Mouse (Mus musculus) hindbrain, embryonic 13.5 days (tissue): ENCODE measurements at regions not wholly inside any gene's neighbourhood (a gene's known extent, or its start where the extent isn't known, plus 50 kb on each side); places are given as distances from the start of the nearest gene placed in this dataset.

Source experiments
- ATAC-seq: fragments of 200-750 bp; cut with Nextera tagmentation; 2 replicates; pipeline ENCODE4 v1.8.0; 2017; ENCODE audit warnings: moderate TSS enrichment; ENCODE audit not compliant: low FRiP score
- H3K27ac ChIP-seq: fragments of 300-500 bp; sonication (generic); 2 replicates; pipeline ENCODE4 v1.5.1; 2015; ENCODE audit warnings: inconsistent platforms, mild to moderate bottlenecking, moderate library complexity
- H3K27me3 ChIP-seq: fragments of 300-500 bp; sonication (generic); 2 replicates; pipeline ENCODE4 v1.6.1; 2015; ENCODE audit warnings: mild to moderate bottlenecking, inconsistent platforms
- H3K36me3 ChIP-seq: fragments of 300-500 bp; sonication (generic); 2 replicates; pipeline ENCODE4 v1.6.1; 2015; ENCODE audit warnings: mild to moderate bottlenecking, inconsistent platforms
- H3K4me1 ChIP-seq: fragments of 300-500 bp; sonication (generic); replicated peaks from 2 replicates; pipeline ENCODE4 v1.6.1; 2015; ENCODE audit warnings: inconsistent platforms
- H3K4me2 ChIP-seq: fragments of 300-500 bp; sonication (generic); 2 replicates; pipeline ENCODE4 v1.6.1; 2015; ENCODE audit warnings: inconsistent platforms, mild to moderate bottlenecking, moderate library complexity
- H3K4me3 ChIP-seq: fragments of 300-500 bp; sonication (generic); 2 replicates; pipeline ENCODE4 v1.5.1; 2015; ENCODE audit warnings: mild to moderate bottlenecking, inconsistent platforms
- H3K9ac ChIP-seq: fragments of 300-500 bp; sonication (generic); 2 replicates; pipeline ENCODE4 v1.6.1; 2015; ENCODE audit warnings: mild to moderate bottlenecking, inconsistent platforms
- H3K9me3 ChIP-seq: fragments of 300-500 bp; sonication (generic); 2 replicates; pipeline ENCODE4 v1.6.1; 2016; ENCODE audit warnings: inconsistent platforms
- WGBS: fragments of 180-500 bp; shearing (Covaris S2); methylation state at CpG from one replicate; pipeline ENCODE4 v1.1.7; 2015; 5-methylcytosine and 5-hydroxymethylcytosine counted together

DNA sequence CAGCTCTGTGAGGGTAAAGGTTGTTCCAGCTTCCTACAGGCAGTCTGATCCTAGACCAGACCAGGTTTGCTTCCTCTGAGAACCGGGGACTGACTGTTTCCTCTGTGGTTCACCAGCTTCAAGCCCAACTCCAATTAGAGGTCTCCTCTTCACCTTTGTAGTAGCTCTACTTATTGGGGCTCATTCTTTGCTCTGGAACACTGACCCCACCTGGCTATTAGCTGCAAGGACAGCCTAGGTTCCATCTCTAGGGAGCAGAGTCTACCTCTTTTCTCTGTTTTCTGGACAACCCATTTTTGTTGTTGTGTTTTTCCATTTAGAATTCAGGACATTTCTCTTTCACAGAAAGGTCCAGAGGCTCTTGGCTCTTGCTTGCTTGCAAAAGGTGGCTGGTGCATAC, 129.3 kb upstream of the Podxl start:
- Histone ChIP-seq H3K4me1 (no peaks in the 10 kb centered on the region), H3K4me3 (no peak overlapping the region), H3K4me2 (no peak overlapping the region), H3K9ac (no peak overlapping the region), H3K27ac (no peak overlapping the region), H3K27me3 (no peaks in the 10 kb centered on the region), H3K36me3 (no peaks in the 10 kb centered on the region), H3K9me3 (no peaks in the 10 kb centered on the region)
- no peak for ATAC-seq
- WGBS = 76% methylated on average over 1 of the region's 1 CpGs

DNA sequence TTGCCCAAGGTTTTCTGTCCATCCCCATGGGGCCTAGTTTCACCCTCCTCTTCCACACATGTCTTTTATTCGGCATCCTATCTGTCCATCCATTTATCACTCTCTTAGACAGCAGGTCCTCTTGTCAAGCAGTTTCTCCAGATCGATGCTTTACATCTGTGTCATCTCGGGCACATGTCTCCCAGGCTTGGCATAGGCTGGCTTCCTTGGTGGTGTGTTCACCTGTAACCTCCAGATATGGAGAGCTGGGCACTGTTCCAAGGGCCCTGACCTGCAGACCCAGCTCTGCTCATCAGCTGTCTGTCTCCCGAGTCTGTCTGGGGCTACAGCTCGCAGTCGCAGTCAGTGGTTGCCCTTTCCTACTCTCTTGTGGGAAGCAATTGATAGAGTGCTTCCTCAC, 128.2 kb upstream of the Podxl start:
- Histone ChIP-seq H3K9me3 (no peaks in the 10 kb centered on the region), H3K36me3 (no peaks in the 10 kb centered on the region), H3K4me2 (no peak overlapping the region), H3K4me3 (no peak overlapping the region), H3K4me1 (no peaks in the 10 kb centered on the region), H3K27me3 (no peaks in the 10 kb centered on the region), H3K9ac (no peak overlapping the region), H3K27ac (no peak overlapping the region)
- no peak for ATAC-seq
- 82% methylated on average over 6 of the region's 6 CpGs for WGBS

DNA sequence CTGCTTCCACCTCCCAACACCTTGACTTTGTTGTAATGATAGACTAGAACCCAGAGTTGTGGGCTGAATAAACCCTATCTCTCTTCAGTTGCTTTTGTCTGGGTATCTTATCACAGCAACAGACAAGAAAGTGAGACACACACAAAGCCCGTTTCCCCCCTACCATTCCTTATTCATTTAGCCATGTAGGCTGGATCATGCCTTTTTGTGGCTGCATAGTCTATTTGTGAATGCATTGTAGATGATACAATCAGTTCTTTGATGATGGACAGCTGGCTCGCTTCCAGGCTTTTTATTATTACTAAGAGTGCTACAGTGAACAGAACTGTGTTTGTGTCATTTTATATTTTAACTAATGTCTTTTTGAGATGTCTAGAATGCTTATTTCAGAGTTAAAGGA, 116.3 kb upstream of the Podxl start:
- no peak overlapping the region for H3K4me3 ChIP-seq
- H3K27me3 ChIP-seq = no peaks in the 10 kb centered on the region
- no peak overlapping the region for H3K4me2 ChIP-seq
- no peaks in the 10 kb centered on the region for H3K9me3 ChIP-seq
- H3K36me3 ChIP-seq = no peaks in the 10 kb centered on the region
- ATAC-seq = no peak
- H3K27ac ChIP-seq = no peak overlapping the region
- no peak overlapping the region for H3K9ac ChIP-seq
- WGBS = 44% methylated on average over 2 of the region's 2 CpGs
- H3K4me1 ChIP-seq = peaks cover 3% of the 10 kb centered on the region; the same call in 1 of the 2 replicates

DNA sequence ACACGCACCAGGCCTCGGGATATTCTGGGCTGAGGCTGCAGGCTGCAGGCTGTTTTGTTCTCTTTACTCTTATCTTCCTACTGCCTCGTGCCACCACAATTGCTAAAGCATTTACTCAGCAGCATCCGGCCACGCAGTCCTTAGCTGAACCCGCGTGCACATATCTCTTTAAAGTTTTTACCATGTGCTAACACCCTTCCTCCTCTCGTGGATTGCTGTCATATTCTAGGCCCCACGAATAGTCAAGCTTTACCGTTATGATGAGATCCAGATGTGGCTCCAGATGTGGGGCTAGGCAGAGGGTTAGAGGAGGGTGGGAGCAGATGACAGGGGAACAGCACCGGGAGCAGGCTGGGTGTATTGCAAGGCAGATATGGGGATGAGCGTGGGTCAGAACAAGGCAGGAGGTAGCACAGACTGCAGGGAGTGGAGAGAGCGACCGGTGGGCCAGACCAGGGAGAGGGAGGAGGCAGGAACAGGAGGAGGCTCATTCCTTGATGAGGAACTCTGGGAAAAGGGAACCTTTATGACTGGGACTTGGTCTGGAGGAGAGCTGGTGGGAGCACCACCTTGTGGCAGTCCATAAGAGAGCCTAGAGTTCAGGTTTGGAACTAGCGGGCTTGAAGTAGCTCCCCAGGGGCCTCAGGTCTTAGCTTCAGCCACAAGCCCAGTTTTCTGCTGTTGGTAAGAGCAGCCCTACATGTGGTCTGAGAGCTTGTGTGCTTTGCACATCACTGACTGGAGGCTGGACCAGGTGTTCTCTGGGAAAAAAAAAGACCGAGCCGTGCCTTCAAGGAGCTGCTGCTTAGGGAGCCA, 102.1 kb upstream of the Podxl start:
- H3K9me3 ChIP-seq = no peaks in the 10 kb centered on the region
- no peak overlapping the region for H3K4me3 ChIP-seq
- WGBS = 77% methylated on average over 17 of the region's 17 CpGs
- no peak overlapping the region for H3K9ac ChIP-seq
- no peak for ATAC-seq
- H3K27ac ChIP-seq = no peak overlapping the region
- H3K4me2 ChIP-seq = no peak overlapping the region
- H3K4me1 ChIP-seq = peaks cover 9% of the 10 kb centered on the region
- H3K36me3 ChIP-seq = no peaks in the 10 kb centered on the region
- peaks cover 12% of the 10 kb centered on the region for H3K27me3 ChIP-seq

DNA sequence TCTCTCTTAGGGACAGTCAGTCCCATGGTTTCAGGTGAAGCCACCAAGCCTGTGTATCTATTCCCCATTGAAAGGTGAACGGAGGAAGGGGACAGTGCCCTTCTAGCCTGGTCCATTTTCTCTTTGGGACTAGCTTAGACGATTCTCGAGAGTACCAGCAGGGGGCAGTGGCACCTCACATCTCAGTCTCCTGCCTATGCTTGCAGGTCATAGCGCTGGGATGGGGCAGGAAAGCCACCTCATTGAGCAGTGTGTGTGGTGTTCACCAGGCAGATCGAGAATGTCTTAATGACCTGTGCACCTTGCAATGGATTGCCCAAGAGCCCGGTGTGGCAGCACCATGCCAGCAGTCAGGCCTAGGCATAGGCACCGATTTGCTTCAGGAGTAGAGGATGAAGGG, 100.7 kb upstream of the Podxl start:
- no peaks in the 10 kb centered on the region for H3K36me3 ChIP-seq
- H3K4me1 ChIP-seq = peaks cover 9% of the 10 kb centered on the region
- no peak overlapping the region for H3K4me3 ChIP-seq
- 20% methylated on average over 7 of the region's 7 CpGs for WGBS
- no peaks in the 10 kb centered on the region for H3K9me3 ChIP-seq
- peaks cover 21% of the 10 kb centered on the region for H3K27me3 ChIP-seq
- no peak overlapping the region for H3K4me2 ChIP-seq
- no peak overlapping the region for H3K27ac ChIP-seq
- peak; percentile 67 for ATAC-seq
- peak overlapping the region; percentile 20; the same call in 1 of the 2 replicates for H3K9ac ChIP-seq

DNA sequence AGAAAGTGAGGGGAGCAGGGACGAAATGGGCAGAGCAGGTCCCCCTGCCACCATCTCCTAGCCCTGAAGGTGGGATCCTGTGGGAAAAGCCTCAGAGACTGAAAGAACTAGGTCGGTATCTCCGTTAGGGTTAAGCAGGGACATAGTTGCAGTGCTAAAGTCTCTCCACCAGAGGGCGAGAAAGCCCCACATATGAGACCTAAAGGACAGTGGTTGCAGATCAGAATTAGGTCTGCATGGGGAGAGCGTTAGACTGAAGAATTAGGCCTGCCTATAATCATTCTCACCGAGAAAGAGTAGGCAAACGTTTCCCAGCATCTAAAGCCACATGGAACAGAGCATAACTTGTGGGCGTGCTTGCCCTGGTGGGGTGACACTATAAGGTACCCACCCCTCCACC, 97.0 kb upstream of the Podxl start:
- H3K9ac ChIP-seq = no peak overlapping the region
- H3K9me3 ChIP-seq = no peaks in the 10 kb centered on the region
- H3K4me1 ChIP-seq = peaks cover 9% of the 10 kb centered on the region
- peak; percentile 34 for ATAC-seq
- H3K27me3 ChIP-seq = peaks cover 21% of the 10 kb centered on the region
- no peak overlapping the region for H3K27ac ChIP-seq
- WGBS = 17% methylated on average over 8 of the region's 8 CpGs
- H3K4me2 ChIP-seq = no peak overlapping the region
- H3K4me3 ChIP-seq = no peak overlapping the region
- no peaks in the 10 kb centered on the region for H3K36me3 ChIP-seq

DNA sequence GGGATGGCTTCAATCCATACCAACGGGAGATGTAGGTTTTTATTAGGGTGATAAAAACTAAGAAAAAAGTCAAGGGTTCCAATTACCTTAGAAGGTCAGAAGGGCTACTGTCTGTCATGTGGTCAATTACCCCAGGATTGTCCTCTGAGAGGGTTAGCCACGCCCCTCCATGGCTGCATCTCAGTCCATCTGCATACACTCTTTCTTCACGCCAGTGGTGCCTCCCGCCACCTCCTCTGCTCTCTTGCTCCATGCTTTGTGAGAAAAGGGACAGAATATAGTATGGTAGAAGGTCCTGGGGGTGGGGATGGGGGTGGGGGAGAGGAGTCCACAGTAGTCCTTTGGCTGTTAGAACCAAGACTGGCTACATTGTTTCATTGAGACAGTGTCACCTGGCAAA, 96.1 kb upstream of the Podxl start:
- ATAC-seq = no peak
- Histone ChIP-seq H3K4me3 (no peak overlapping the region), H3K4me2 (no peak overlapping the region), H3K4me1 (peaks cover 9% of the 10 kb centered on the region), H3K9ac (no peak overlapping the region), H3K27ac (no peak overlapping the region), H3K36me3 (no peaks in the 10 kb centered on the region), H3K27me3 (peaks cover 17% of the 10 kb centered on the region), H3K9me3 (no peaks in the 10 kb centered on the region)
- 67% methylated on average over 4 of the region's 4 CpGs for WGBS

DNA sequence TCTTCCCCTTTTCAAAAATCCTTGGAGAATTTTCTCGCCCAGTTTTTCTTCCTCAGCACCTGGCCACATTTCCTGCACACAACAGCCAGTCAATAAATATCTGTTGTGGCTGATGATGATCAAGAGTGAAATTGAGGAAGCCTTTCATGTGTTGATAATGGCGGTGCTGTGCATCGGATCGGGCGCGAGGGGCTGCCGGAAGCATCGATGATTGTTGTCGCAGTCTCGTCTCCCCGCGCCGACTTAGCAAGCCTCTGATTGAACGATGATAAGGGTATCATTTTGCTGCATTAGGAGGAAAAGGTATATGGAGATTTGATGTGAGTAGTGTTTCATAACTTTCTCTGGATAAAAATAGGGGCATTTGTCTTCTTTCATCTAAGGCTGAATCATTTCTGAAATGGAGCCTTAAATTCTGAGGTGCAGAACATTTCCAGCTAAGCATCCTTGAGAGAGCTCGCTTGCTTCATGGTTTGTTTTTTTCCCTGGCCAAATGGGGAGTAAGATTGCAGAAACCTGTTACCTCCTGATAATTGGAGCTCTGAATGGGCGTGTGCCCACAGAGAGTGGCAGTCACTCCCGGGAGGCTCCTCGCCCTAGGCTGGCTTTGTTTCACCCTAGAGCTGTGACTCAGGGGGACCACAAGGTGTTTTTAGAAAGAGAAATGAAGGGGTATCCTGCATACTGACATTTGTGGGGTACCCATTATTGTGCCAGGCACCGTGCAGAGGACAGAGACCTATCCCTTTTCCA, 94.8 kb upstream of the Podxl start:
- ATAC-seq = no peak
- Histone ChIP-seq H3K4me3 (no peak overlapping the region), H3K9ac (no peak overlapping the region), H3K36me3 (no peaks in the 10 kb centered on the region), H3K4me1 (peaks cover 5% of the 10 kb centered on the region), H3K27me3 (peaks cover 15% of the 10 kb centered on the region), H3K4me2 (no peak overlapping the region), H3K27ac (no peak overlapping the region), H3K9me3 (no peaks in the 10 kb centered on the region)
- WGBS = 83% methylated on average over 19 of the region's 19 CpGs

DNA sequence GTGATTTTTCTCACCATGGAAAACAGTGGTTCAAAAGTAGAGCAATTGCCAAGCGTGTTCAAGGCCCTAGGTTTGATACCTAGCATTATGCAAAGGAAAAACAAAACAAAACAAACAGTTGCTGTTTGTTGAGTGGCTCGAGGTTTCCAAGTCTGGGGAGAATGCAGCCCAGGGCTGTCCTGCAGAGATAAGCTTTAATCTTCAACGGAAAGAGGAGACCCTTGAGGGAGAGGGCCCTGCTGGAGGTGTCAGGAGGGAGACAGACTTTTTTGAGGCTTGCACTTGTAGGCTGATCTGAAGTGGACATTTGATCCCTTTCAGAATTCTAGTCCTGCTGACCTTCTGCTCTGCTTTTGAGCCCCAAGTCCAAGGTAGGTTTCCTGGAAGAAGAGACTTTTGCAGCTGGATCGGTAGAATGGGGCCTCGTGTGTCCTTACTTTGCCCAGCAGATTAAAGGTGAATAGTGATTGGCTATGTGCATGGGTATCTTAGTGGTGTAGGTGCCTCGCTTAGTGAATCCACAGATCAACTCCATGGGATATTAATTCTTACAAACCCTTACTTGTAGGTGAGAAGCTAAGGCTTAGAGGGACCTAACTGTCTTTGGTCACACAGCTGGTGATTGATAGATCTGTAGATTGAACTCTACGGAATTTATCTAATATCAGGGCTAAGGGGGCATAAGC, 87.2 kb upstream of the Podxl start:
- Histone ChIP-seq H3K27ac (no peak overlapping the region), H3K27me3 (no peaks in the 10 kb centered on the region), H3K9ac (no peak overlapping the region), H3K4me1 (no peaks in the 10 kb centered on the region), H3K4me3 (no peak overlapping the region), H3K9me3 (no peaks in the 10 kb centered on the region), H3K4me2 (no peak overlapping the region), H3K36me3 (no peaks in the 10 kb centered on the region)
- ATAC-seq = no peak
- WGBS = 76% methylated on average over 7 of the region's 7 CpGs

DNA sequence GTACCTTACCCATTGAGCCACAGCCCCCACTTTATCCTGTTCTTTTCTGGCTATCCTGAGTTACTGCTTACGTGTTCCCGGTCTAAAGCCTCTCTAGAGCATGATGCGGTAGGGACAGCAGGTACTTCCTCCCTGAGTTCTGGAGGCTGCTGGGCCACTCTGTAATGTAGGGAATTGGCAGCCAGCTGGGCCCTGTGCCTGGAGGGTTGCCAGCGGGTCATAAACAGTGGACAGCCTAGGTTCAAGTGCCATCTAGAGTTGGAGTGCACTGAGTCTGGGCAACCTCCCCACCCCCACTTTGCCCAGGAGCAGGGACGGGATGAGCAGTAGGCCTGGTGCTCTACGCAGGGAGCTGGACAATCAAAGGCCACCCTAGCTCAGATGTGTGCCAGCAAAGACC, 81.5 kb upstream of the Podxl start:
- no peak overlapping the region for H3K9ac ChIP-seq
- no peak for ATAC-seq
- peaks cover 7% of the 10 kb centered on the region for H3K4me1 ChIP-seq
- no peak overlapping the region for H3K27ac ChIP-seq
- H3K36me3 ChIP-seq = no peaks in the 10 kb centered on the region
- no peaks in the 10 kb centered on the region for H3K27me3 ChIP-seq
- no peak overlapping the region for H3K4me2 ChIP-seq
- H3K9me3 ChIP-seq = no peaks in the 10 kb centered on the region
- WGBS = 89% methylated on average over 6 of the region's 6 CpGs
- no peak overlapping the region for H3K4me3 ChIP-seq

DNA sequence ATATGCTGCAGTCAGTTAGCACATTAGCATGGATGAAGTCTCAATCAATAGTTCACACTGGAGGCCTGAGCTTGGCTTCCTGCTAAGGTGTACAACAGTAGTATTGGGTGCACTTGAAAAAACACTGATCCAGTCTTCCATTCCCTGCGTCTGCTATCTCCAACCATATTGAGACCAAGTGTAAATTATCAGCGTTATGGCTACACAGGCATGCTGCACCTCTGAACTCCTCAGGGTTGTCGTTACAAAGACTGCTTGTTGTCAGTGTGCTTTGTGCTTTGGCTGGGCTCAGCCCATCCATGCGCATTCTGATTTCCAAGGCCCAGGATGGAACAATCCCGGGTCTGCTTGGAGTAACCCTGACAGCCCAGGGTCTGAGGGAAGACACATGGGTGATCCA, 80.7 kb upstream of the Podxl start:
- Histone ChIP-seq H3K27ac (no peak overlapping the region), H3K9ac (no peak overlapping the region), H3K4me3 (no peak overlapping the region), H3K4me2 (no peak overlapping the region), H3K9me3 (no peaks in the 10 kb centered on the region), H3K27me3 (no peaks in the 10 kb centered on the region), H3K36me3 (no peaks in the 10 kb centered on the region), H3K4me1 (peaks cover 7% of the 10 kb centered on the region)
- ATAC-seq = no peak
- WGBS = 67% methylated on average over 5 of the region's 5 CpGs

DNA sequence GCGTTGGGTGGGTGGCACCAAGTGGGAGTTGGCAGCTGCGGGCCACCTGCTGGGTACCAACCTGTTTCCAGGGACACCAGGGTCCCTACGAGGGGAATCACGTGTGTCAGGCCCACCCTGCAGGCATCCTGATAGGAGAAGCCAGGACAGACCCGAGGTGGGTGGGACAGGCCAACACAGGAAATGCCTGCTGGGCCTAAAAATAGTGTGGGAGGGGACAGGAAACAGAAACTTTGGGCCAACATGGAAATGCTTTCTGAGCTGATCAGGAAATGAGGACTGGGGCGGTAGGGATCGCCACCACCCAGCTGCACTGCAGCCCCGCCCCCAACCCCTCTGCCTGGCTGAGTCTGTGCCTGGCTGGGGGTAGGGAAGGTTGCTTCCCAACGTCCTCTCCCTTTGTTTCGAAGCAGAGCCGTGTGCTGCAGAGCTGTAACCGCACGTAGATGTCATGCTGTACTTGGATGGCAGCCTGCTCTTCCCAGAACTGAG, 78.7 kb upstream of the Podxl start:
- WGBS = 30% methylated on average over 13 of the region's 13 CpGs
- ATAC-seq = 0 out of 2 replicates have a peak, but pooled peaks have one; percentile 14

More for the DNA sequence above, 78.7 kb upstream of the Podxl start:
- H3K27ac ChIP-seq = no peak overlapping the region
- 0 out of 2 replicates have a peak overlapping the region, but pooled peaks have one; percentile 4 for H3K4me2 ChIP-seq
- peaks cover 19% of the 10 kb centered on the region for H3K4me1 ChIP-seq
- no peaks in the 10 kb centered on the region for H3K36me3 ChIP-seq
- no peak overlapping the region for H3K9ac ChIP-seq
- no peak overlapping the region for H3K4me3 ChIP-seq
- no peaks in the 10 kb centered on the region for H3K9me3 ChIP-seq
- H3K27me3 ChIP-seq = peaks cover 9% of the 10 kb centered on the region
